Mouse (Mus musculus): Measurements from ENCODE around the gene Zfp219.

Zfp219 gene

GRCm38 (mm10) chr14:52006241-52006640, 14.3 kb downstream of the Zfp219 start:
- in situ Hi-C loops (cut with MboI, MseI): loop anchor here (5.0 to 25.0 kb wide), 2 partner anchors 99 to 1069 kb away; partner anchors contain the start of genes Gm49342, Pip4p1 and Pnp

- in situ Hi-C loops (cut with MboI, MseI): loop anchor here (5.0 to 25.0 kb wide), 2 partner anchors 98 to 1068 kb away; partner anchors contain the start of genes Gm49342, Pip4p1 and Pnp
Measured at GRCm38 (mm10) chr14:52005616-52006015, 14.9 kb downstream of the Zfp219 start.

- in situ Hi-C loops (cut with MboI, MseI): loop anchor here (5.0 to 25.0 kb wide), 2 partner anchors 98 to 1068 kb away; partner anchors contain the start of genes Gm49342, Pip4p1 and Pnp
Measured at GRCm38 (mm10) chr14:52005141-52005540, 15.4 kb downstream of the Zfp219 start.

- in situ Hi-C loops (cut with MboI, MseI): loop anchor here (25.0 kb wide), 1 partner anchor 1067 kb away; the partner anchor contains the start of genes Gm49342, Pip4p1 and Pnp
Measured at GRCm38 (mm10) chr14:52003981-52004495, 16.5 kb downstream of the Zfp219 start.

GRCm38 (mm10) chr14:51997483-51997882, 23.1 kb downstream of the Zfp219 start:
- in situ Hi-C loops (cut with MboI, MseI): no loop called here

- in situ Hi-C loops (cut with MboI, MseI): no loop called here
Measured at GRCm38 (mm10) chr14:51996866-51997265, 23.7 kb downstream of the Zfp219 start.

- in situ Hi-C loops (cut with MboI, MseI): no loop called here
Measured at GRCm38 (mm10) chr14:51996231-51996841, 24.2 kb downstream of the Zfp219 start.

GRCm38 (mm10) chr14:51995219-51995871, 25.2 kb downstream of the Zfp219 start:
- in situ Hi-C loops (cut with MboI, MseI): no loop called here

- in situ Hi-C loops (cut with MboI, MseI): no loop called here
Measured at GRCm38 (mm10) chr14:51994453-51994852, 26.1 kb downstream of the Zfp219 start.

- in situ Hi-C loops (cut with MboI, MseI): no loop called here
Measured at GRCm38 (mm10) chr14:51989461-51989970, 31.0 kb downstream of the Zfp219 start.

GRCm38 (mm10) chr14:51988731-51989130, 31.8 kb downstream of the Zfp219 start:
- in situ Hi-C loops (cut with MboI, MseI): no loop called here

- in situ Hi-C loops (cut with MboI, MseI): no loop called here
Measured at GRCm38 (mm10) chr14:51987177-51987576, 33.4 kb downstream of the Zfp219 start.

- in situ Hi-C loops (cut with MboI, MseI): no loop called here
Measured at GRCm38 (mm10) chr14:51986153-51986505, 34.4 kb downstream of the Zfp219 start.

GRCm38 (mm10) chr14:51985301-51986152, 35.0 kb downstream of the Zfp219 start:
- in situ Hi-C loops (cut with MboI, MseI): no loop called here

GRCm38 (mm10) chr14:51984247-51985231, 36.0 kb downstream of the Zfp219 start, which contains the start of gene Arhgef40:
Gene Arhgef40, plus strand, starts transcription at chr14:51984719.
- in situ Hi-C loops (cut with MboI, MseI): no loop called here

GRCm38 (mm10) chr14:51983855-51984246, 36.7 kb downstream of the Zfp219 start:
- in situ Hi-C loops (cut with MboI, MseI): no loop called here

GRCm38 (mm10) chr14:51983251-51983650, 37.3 kb downstream of the Zfp219 start:
- in situ Hi-C loops (cut with MboI, MseI): no loop called here

- in situ Hi-C loops (cut with MboI, MseI): no loop called here
Measured at GRCm38 (mm10) chr14:51979252-51979651, 41.3 kb downstream of the Zfp219 start.

GRCm38 (mm10) chr14:51967400-51967799, 53.1 kb downstream of the Zfp219 start:
- in situ Hi-C loops (cut with MboI, MseI): loop anchor here (5.0 kb wide), 1 partner anchor 180 kb away; no protein-coding TSS in a partner anchor

GRCm38 (mm10) chr14:51960316-51960715, 60.2 kb downstream of the Zfp219 start:
- in situ Hi-C loops (cut with MboI, MseI): no loop called here

All from T-helper 1 cell (primary cell).